9 mouse cellular contexts compared by ENCODE assay signal in genomic region chr5:104333231-104333640, GRCm38 (mm10). TPM values are rescaled to one million over a fixed set of nuclear protein-coding genes. Genes with fewer than 3 reads are reported as not detected.
DNase-seq lines count a peak whose midpoint lies in the region; ATAC-seq lines count a peak whose summit lies in the region.
"Had no signal": no experiment of that assay in that cellular context is flagged by ENCODE, and none has a peak within 500 bp of the region (broad histone marks: within the 10 kb centered on the region; RNA-seq: fewer than 3 reads in every experiment).

No protein-coding gene starts in this region.

- DNase-seq in cerebellum, adult 11 months, result peak; percentile 4
- DNase-seq in adrenal gland, adult 2 months, result peak; percentile 59
- peak; percentile 79 for DNase-seq in hindbrain, embryonic 11.5 days (ENCODE audit: low spot score)
- DNase-seq in layer of hippocampus, adult 9-10 months (ENCODE audit: low spot score), result peak; percentile 44
- DNase-seq in lung, postnatal 36 days, result peak; percentile 77
- DNase-seq in right cerebral cortex, postnatal 10 days (ENCODE audit: low spot score in 2 of 2), result peak; percentile 66 to 84

- no peak overlapping the region for H3K4me3 ChIP-seq in embryonic facial prominence, embryonic 12.5 days
- no peak overlapping the region for H3K4me3 ChIP-seq in hindbrain, embryonic 11.5 days (ENCODE audit: low read depth, low read length)

- ATAC-seq in cerebellum, adult (ENCODE audit: insufficient number of reproducible peaks, low FRiP score, low TSS enrichment), result no peak
- ATAC-seq in embryonic facial prominence, embryonic 12.5 days (ENCODE audit: insufficient number of reproducible peaks, insufficient read depth, low FRiP score, low TSS enrichment), result peak; percentile 64; the same call in 1 of the 2 replicates
- peak; percentile 49; the same call in 1 of the 2 replicates for ATAC-seq in hindbrain, embryonic 11.5 days (ENCODE audit: low FRiP score)

- H3K27me3 ChIP-seq in embryonic facial prominence, embryonic 12.5 days, result peaks cover 6% of the 10 kb centered on the region; the same call in 1 of the 2 replicates
- H3K27me3 ChIP-seq in hindbrain, embryonic 11.5 days (ENCODE audit: control insufficient read depth, insufficient read depth, low read length), result no peaks in the 10 kb centered on the region

- no peaks in the 10 kb centered on the region for H3K4me1 ChIP-seq in embryonic facial prominence, embryonic 12.5 days
- no peaks in the 10 kb centered on the region for H3K4me1 ChIP-seq in hindbrain, embryonic 11.5 days (replicated peaks; ENCODE audit: control insufficient read depth, insufficient read depth, low read length)

- H3K4me2 ChIP-seq in embryonic facial prominence, embryonic 12.5 days (replicated peaks), result no peak overlapping the region
- H3K4me2 ChIP-seq in hindbrain, embryonic 11.5 days (replicated peaks; ENCODE audit: low read depth, low read length), result no peak overlapping the region

- peaks cover 6% of the 10 kb centered on the region; the same call in 1 of the 2 replicates for H3K36me3 ChIP-seq in embryonic facial prominence, embryonic 12.5 days
- no peaks in the 10 kb centered on the region for H3K36me3 ChIP-seq in hindbrain, embryonic 11.5 days (ENCODE audit: control insufficient read depth, insufficient read depth, low read length)

- H3K27ac ChIP-seq in embryonic facial prominence, embryonic 12.5 days, result no peak overlapping the region
- no peak overlapping the region for H3K27ac ChIP-seq in hindbrain, embryonic 11.5 days (ENCODE audit: low read depth, low read length)

- no peak overlapping the region for H3K9ac ChIP-seq in embryonic facial prominence, embryonic 12.5 days
- H3K9ac ChIP-seq in hindbrain, embryonic 11.5 days (ENCODE audit: low read depth, low read length), result no peak overlapping the region

- no peaks in the 10 kb centered on the region for H3K9me3 ChIP-seq in embryonic facial prominence, embryonic 12.5 days
- no peaks in the 10 kb centered on the region for H3K9me3 ChIP-seq in hindbrain, embryonic 11.5 days (ENCODE audit: control insufficient read depth, low read length)

- WGBS in embryonic facial prominence, embryonic 12.5 days, result 45% methylated on average over 7 of the region's 7 CpGs
- 44% methylated on average over 7 of the region's 7 CpGs for WGBS in hindbrain, embryonic 11.5 days

RNA-seq across cellular contexts. Expression of gene Mepe, which starts 8.1 kb away (rescaled TPM):
- not detected for total RNA-seq in adrenal gland, adult 2 months (2021)
- not detected in 2 replicates for polyA plus RNA-seq in adrenal gland, adult 2 months (2012; rRNA removed)
- not detected in 2 replicates for polyA plus RNA-seq in embryonic facial prominence, embryonic 12.5 days (2016; fragmentation: Nextera tagmentation; extraction: Ambion mirVana)
- polyA plus RNA-seq in hindbrain, embryonic 11.5 days (2014; fragmentation: Nextera tagmentation; extraction: Ambion mirVana), result not detected in 2 replicates
- total RNA-seq: left cerebral cortex, postnatal 36 days had no signal

RNA-seq across cellular contexts. Expression of gene Ibsp, which starts 34.3 kb away (rescaled TPM):
- under 1 TPM in 1 of 2 experiments, not detected in 1; 0.32 TPM for total RNA-seq in adrenal gland, adult 2 months (2021)
- not detected in 2 replicates for polyA plus RNA-seq in adrenal gland, adult 2 months (2012; rRNA removed)
- polyA plus RNA-seq in embryonic facial prominence, embryonic 12.5 days (2016; fragmentation: Nextera tagmentation; extraction: Ambion mirVana), result 0.46 and 0.64 TPM in 2 replicates
- 0.11 TPM in 1 of 2 replicates, not detected in the other for polyA plus RNA-seq in hindbrain, embryonic 11.5 days (2014; fragmentation: Nextera tagmentation; extraction: Ambion mirVana)

Comparison
In these comparisons a context has a peak if more than half of its experiments do, and no peak if none do; other contexts are left out.
1. DNase-seq: peak in every context shown above with its lines; median percentile 79 in hindbrain, embryonic 11.5 days; 77 in lung, postnatal 36 days; 75 in right cerebral cortex, postnatal 10 days; 59 in adrenal gland, adult 2 months; 44 in layer of hippocampus, adult 9-10 months; 4 in cerebellum, adult 11 months.